Mouse (Mus musculus): ENCODE measurements around the gene Gm26602. TPM values are rescaled to one million over a fixed set of nuclear protein-coding genes. Genes with fewer than 3 reads are reported as not detected.
"Not testable (repeated sequence)": the region's sequence is repeated elsewhere in the genome, so short reads cannot be mapped to it uniquely, and the experiment has no call there.

Gm26602 gene
- polyA plus RNA-seq, 1 experiment from 2014 or later, result 4.1 TPM

- no peak for TF ChIP-seq CTCF (IDR thresholded peaks at IDR 0.05; ENCODE audit: low read depth)
- Histone ChIP-seq H3K9ac (no peak within 1 kb of the TSS), H3K4me3 (ENCODE audit: low read depth, low read length) (no peak within 1 kb of the TSS), H3K27ac (ENCODE audit: low read depth) (no peak within 1 kb of the TSS), H3K36me3 (ENCODE audit: insufficient read depth) (no peaks in the 10 kb centered on the region), H3K4me2 (no peak within 1 kb of the TSS), H3K4me1 (ENCODE audit: insufficient read depth) (peaks cover 8% of the 10 kb centered on the region; the same call in 1 of the 2 replicates), H3K9me3 (ENCODE audit: low read depth, low read length) (no peaks in the 10 kb centered on the region), H3K27me3 (ENCODE audit: insufficient read depth, low read length) (0 out of 2 replicates have a peak, but pooled peaks cover 7% of the 10 kb centered on the region)
- WGBS, result 80% methylated on average over 6 of the region's 6 CpGs
- no peak for ATAC-seq (ENCODE audit: insufficient read depth)
- no peak for DNase-seq
These were observed 24.6 kb upstream of the Gm26602 start, which contains the start of gene Elane for GRCm38 (mm10) chr10:79886054-79886453. Gene Elane (plus strand): TSS chr10:79886247.

- DNase-seq (no peak), ATAC-seq (ENCODE audit: insufficient read depth) (no peak)
- 0 out of 2 replicates have a peak, but pooled peaks cover 7% of the 10 kb centered on the region for H3K27me3 ChIP-seq (ENCODE audit: insufficient read depth, low read length)
- no peak overlapping the region for H3K4me3 ChIP-seq (ENCODE audit: low read depth, low read length)
- 76% methylated on average over 8 of the region's 8 CpGs for WGBS
- no peaks in the 10 kb centered on the region for H3K9me3 ChIP-seq (ENCODE audit: low read depth, low read length)
- no peak overlapping the region for H3K4me2 ChIP-seq
- no peaks in the 10 kb centered on the region for H3K36me3 ChIP-seq (ENCODE audit: insufficient read depth)
- no peak overlapping the region for H3K27ac ChIP-seq (ENCODE audit: low read depth)
- peaks cover 8% of the 10 kb centered on the region; the same call in 1 of the 2 replicates for H3K4me1 ChIP-seq (ENCODE audit: insufficient read depth)
- no peak overlapping the region for H3K9ac ChIP-seq
- TF ChIP-seq CTCF (IDR thresholded peaks at IDR 0.05; ENCODE audit: low read depth), result no peak
These were observed 24.0 kb upstream of the Gm26602 start for GRCm38 (mm10) chr10:79886611-79887010.

- Histone ChIP-seq H3K4me1 (ENCODE audit: insufficient read depth) (no peaks in the 10 kb centered on the region), H3K27ac (ENCODE audit: low read depth) (no peak overlapping the region), H3K9ac (no peak overlapping the region), H3K27me3 (ENCODE audit: insufficient read depth, low read length) (no peaks in the 10 kb centered on the region), H3K4me2 (no peak overlapping the region), H3K36me3 (ENCODE audit: insufficient read depth) (0 out of 2 replicates have a peak, but pooled peaks cover 1% of the 10 kb centered on the region), H3K9me3 (ENCODE audit: low read depth, low read length) (no peaks in the 10 kb centered on the region), H3K4me3 (ENCODE audit: low read depth, low read length) (no peak overlapping the region)
- no peak for TF ChIP-seq CTCF (IDR thresholded peaks at IDR 0.05; ENCODE audit: low read depth)
- DNase-seq, result peak; percentile 63
- ATAC-seq (ENCODE audit: insufficient read depth), result no peak
- WGBS, result 36% methylated on average over 2 of the region's 2 CpGs
These were observed 21.3 kb upstream of the Gm26602 start for GRCm38 (mm10) chr10:79889386-79889785.

- TF ChIP-seq CTCF (IDR thresholded peaks at IDR 0.05; ENCODE audit: low read depth), result no peak
- 33% methylated on average over 5 of the region's 5 CpGs for WGBS
- no peaks in the 10 kb centered on the region for H3K9me3 ChIP-seq (ENCODE audit: low read depth, low read length)
- H3K27ac ChIP-seq (ENCODE audit: low read depth), result no peak within 1 kb of the TSS
- no peak within 1 kb of the TSS for H3K4me2 ChIP-seq
- DNase-seq (no peak), ATAC-seq (ENCODE audit: insufficient read depth) (no peak)
- H3K36me3 ChIP-seq (ENCODE audit: insufficient read depth), result peaks cover 11% of the 10 kb centered on the region; the same call in 1 of the 2 replicates
- H3K4me3 ChIP-seq (ENCODE audit: low read depth, low read length), result no peak within 1 kb of the TSS
- no peak within 1 kb of the TSS for H3K9ac ChIP-seq
- H3K4me1 ChIP-seq (ENCODE audit: insufficient read depth), result no peaks in the 10 kb centered on the region
- no peaks in the 10 kb centered on the region for H3K27me3 ChIP-seq (ENCODE audit: insufficient read depth, low read length)
These were observed 20.0 kb upstream of the Gm26602 start, which contains the start of gene Cfd for GRCm38 (mm10) chr10:79890670-79891069. Gene Cfd (plus strand): TSS chr10:79890853.

GRCm38 (mm10) chr10:79892451-79893118 lies 18.1 kb upstream of the Gm26602 start:
- not testable (repeated sequence) for H3K9me3 ChIP-seq (ENCODE audit: low read depth, low read length); H3K4me1 ChIP-seq (ENCODE audit: insufficient read depth); H3K4me3 ChIP-seq (ENCODE audit: low read depth, low read length); H3K27me3 ChIP-seq (ENCODE audit: insufficient read depth, low read length); H3K4me2 ChIP-seq; H3K9ac ChIP-seq; H3K27ac ChIP-seq (ENCODE audit: low read depth)
- peak; percentile 38; the same call in 1 of the 2 replicates for ATAC-seq (ENCODE audit: insufficient read depth)
- H3K36me3 ChIP-seq (ENCODE audit: insufficient read depth), result peaks cover 28% of the 10 kb centered on the region
- DNase-seq, result peak; percentile 90
- peak; percentile 86 for TF ChIP-seq CTCF (IDR thresholded peaks at IDR 0.05; ENCODE audit: low read depth)
- WGBS, result 42% methylated on average over 22 of the region's 22 CpGs

GRCm38 (mm10) chr10:79896306-79896705 lies 14.3 kb upstream of the Gm26602 start:
- DNase-seq, result no peak
- H3K9ac ChIP-seq, result no peak overlapping the region
- peaks cover 56% of the 10 kb centered on the region for H3K36me3 ChIP-seq (ENCODE audit: insufficient read depth)
- no peak for TF ChIP-seq CTCF (IDR thresholded peaks at IDR 0.05; ENCODE audit: low read depth)
- H3K4me2 ChIP-seq, result no peak overlapping the region
- H3K4me1 ChIP-seq (ENCODE audit: insufficient read depth), result no peaks in the 10 kb centered on the region
- no peaks in the 10 kb centered on the region for H3K27me3 ChIP-seq (ENCODE audit: insufficient read depth, low read length)
- H3K27ac ChIP-seq (ENCODE audit: low read depth), result no peak overlapping the region
- H3K9me3 ChIP-seq (ENCODE audit: low read depth, low read length), result no peaks in the 10 kb centered on the region
- no peak for ATAC-seq (ENCODE audit: insufficient read depth)
- WGBS, result 80% methylated on average over 16 of the region's 16 CpGs
- no peak overlapping the region for H3K4me3 ChIP-seq (ENCODE audit: low read depth, low read length)

GRCm38 (mm10) chr10:79896814-79897213 lies 13.8 kb upstream of the Gm26602 start:
- no peak overlapping the region for H3K27ac ChIP-seq (ENCODE audit: low read depth)
- no peaks in the 10 kb centered on the region for H3K27me3 ChIP-seq (ENCODE audit: insufficient read depth, low read length)
- no peak overlapping the region for H3K4me3 ChIP-seq (ENCODE audit: low read depth, low read length)
- no peaks in the 10 kb centered on the region for H3K4me1 ChIP-seq (ENCODE audit: insufficient read depth)
- no peak overlapping the region for H3K9ac ChIP-seq
- H3K4me2 ChIP-seq, result no peak overlapping the region
- peaks cover 56% of the 10 kb centered on the region for H3K36me3 ChIP-seq (ENCODE audit: insufficient read depth)
- TF ChIP-seq CTCF (IDR thresholded peaks at IDR 0.05; ENCODE audit: low read depth), result no peak
- no peaks in the 10 kb centered on the region for H3K9me3 ChIP-seq (ENCODE audit: low read depth, low read length)
- DNase-seq (no peak), ATAC-seq (ENCODE audit: insufficient read depth) (no peak)
- 75% methylated on average over 13 of the region's 13 CpGs for WGBS
